14 mouse cellular contexts compared by ENCODE assay signal in genomic region chr16:94815891-94816290, GRCm38 (mm10).
A peak's percentile ranks its signal among the peaks of the same experiment; 100 is the strongest.
DNase-seq lines count a peak whose midpoint lies in the region; ATAC-seq and TF ChIP-seq lines count a peak whose summit lies in the region.
"Had no signal": no experiment of that assay in that cellular context is flagged by ENCODE, and none has a peak within 500 bp of the region (broad histone marks: within the 10 kb centered on the region; RNA-seq: fewer than 3 reads in every experiment).

No protein-coding gene starts in this region.

- no peaks in the 10 kb centered on the region for H3K4me1 ChIP-seq in hindbrain, postnatal 0 days (ENCODE audit: insufficient read depth, low read length)
- H3K4me1 ChIP-seq in hindbrain, embryonic 12.5 days = no peaks in the 10 kb centered on the region
- no peaks in the 10 kb centered on the region for H3K4me1 ChIP-seq in kidney, embryonic 15.5 days
- H3K4me1 ChIP-seq: embryonic facial prominence, embryonic 15.5 days; forebrain, embryonic 13.5 days; limb, embryonic 13.5 days; liver, embryonic 15.5 days had no signal

- DNase-seq in hindbrain, postnatal 0 days (ENCODE audit: low spot score) = no peak
- peak; percentile 64 for DNase-seq in cerebellum, adult 9-11 months
- peak; percentile 62 for DNase-seq in layer of hippocampus, adult 9-10 months (ENCODE audit: low spot score)
- no peak for DNase-seq in c-Kit-positive CD71-positive TER-119-positive erythroid progenitor cells, embryonic 14.5 days (ENCODE audit: low spot score)
- DNase-seq in kidney, postnatal 36 days = no peak
- DNase-seq: heart, adult 2 months had no signal

- 0 out of 2 replicates have a peak, but pooled peaks have one; percentile 12 for ATAC-seq in hindbrain, postnatal 0 days
- no peak for ATAC-seq in hindbrain, embryonic 12.5 days (ENCODE audit: low FRiP score)
- no peak for ATAC-seq in kidney, embryonic 15.5 days (replicated peaks; ENCODE audit: low FRiP score)

- no peak overlapping the region for H3K4me3 ChIP-seq in hindbrain, postnatal 0 days (ENCODE audit: low read length)
- no peak overlapping the region for H3K4me3 ChIP-seq in hindbrain, embryonic 12.5 days
- H3K4me3 ChIP-seq in kidney, embryonic 15.5 days (replicated peaks) = no peak overlapping the region
- H3K4me3 ChIP-seq: embryonic facial prominence, embryonic 15.5 days; forebrain, embryonic 13.5 days; heart, adult 2 months; limb, embryonic 13.5 days; liver, embryonic 15.5 days had no signal

- H3K9ac ChIP-seq in hindbrain, postnatal 0 days (replicated peaks; ENCODE audit: low read length) = no peak overlapping the region
- H3K9ac ChIP-seq in hindbrain, embryonic 12.5 days = no peak overlapping the region
- H3K9ac ChIP-seq in kidney, embryonic 15.5 days = no peak overlapping the region
- H3K9ac ChIP-seq: embryonic facial prominence, embryonic 15.5 days; forebrain, embryonic 13.5 days; hindbrain, embryonic 14.5 days; limb, embryonic 13.5 days; liver, embryonic 15.5 days had no signal

- H3K36me3 ChIP-seq in hindbrain, postnatal 0 days (ENCODE audit: insufficient read depth, low read length) = no peaks in the 10 kb centered on the region
- H3K36me3 ChIP-seq in hindbrain, embryonic 12.5 days = no peaks in the 10 kb centered on the region
- H3K36me3 ChIP-seq in kidney, embryonic 15.5 days = no peaks in the 10 kb centered on the region
- H3K36me3 ChIP-seq: embryonic facial prominence, embryonic 15.5 days; limb, embryonic 13.5 days; liver, embryonic 15.5 days had no signal

- peaks cover 6% of the 10 kb centered on the region for H3K9me3 ChIP-seq in hindbrain, postnatal 0 days (ENCODE audit: low read length)
- H3K9me3 ChIP-seq in hindbrain, embryonic 12.5 days (replicated peaks) = peaks cover 13% of the 10 kb centered on the region
- peaks cover 10% of the 10 kb centered on the region for H3K9me3 ChIP-seq in kidney, embryonic 15.5 days (replicated peaks)

- H3K27ac ChIP-seq in hindbrain, postnatal 0 days = no peak overlapping the region
- H3K27ac ChIP-seq in hindbrain, embryonic 12.5 days = no peak overlapping the region
- H3K27ac ChIP-seq in kidney, embryonic 15.5 days = no peak overlapping the region
- H3K27ac ChIP-seq: embryonic facial prominence, embryonic 15.5 days; forebrain, embryonic 13.5 days; heart, adult 2 months; hindbrain, embryonic 14.5 days; limb, embryonic 13.5 days; liver, embryonic 15.5 days had no signal

- no peak for TF ChIP-seq CTCF in hindbrain, postnatal 0 days (IDR thresholded peaks at IDR 0.05; ENCODE audit: low read depth)

- no peak overlapping the region for H3K4me2 ChIP-seq in hindbrain, postnatal 0 days (ENCODE audit: low read depth, low read length)
- H3K4me2 ChIP-seq in hindbrain, embryonic 12.5 days (replicated peaks) = no peak overlapping the region
- H3K4me2 ChIP-seq in kidney, embryonic 15.5 days = no peak overlapping the region
- H3K4me2 ChIP-seq: embryonic facial prominence, embryonic 15.5 days; forebrain, embryonic 13.5 days; hindbrain, embryonic 14.5 days; limb, embryonic 13.5 days; liver, embryonic 15.5 days; midbrain, embryonic 11.5 days had no signal

- H3K27me3 ChIP-seq in hindbrain, postnatal 0 days (ENCODE audit: insufficient read depth, low read length) = no peaks in the 10 kb centered on the region
- no peaks in the 10 kb centered on the region for H3K27me3 ChIP-seq in hindbrain, embryonic 12.5 days
- H3K27me3 ChIP-seq in kidney, embryonic 15.5 days = no peaks in the 10 kb centered on the region
- H3K27me3 ChIP-seq: embryonic facial prominence, embryonic 15.5 days; forebrain, embryonic 13.5 days; limb, embryonic 13.5 days; liver, embryonic 15.5 days had no signal

- 82% methylated on average over 6 of the region's 6 CpGs for WGBS in hindbrain, postnatal 0 days
- WGBS in hindbrain, embryonic 12.5 days = 81% methylated on average over 6 of the region's 6 CpGs
- WGBS in kidney, embryonic 15.5 days = 80% methylated on average over 6 of the region's 6 CpGs

Comparison
In these comparisons a context has a peak if more than half of its experiments do, and no peak if none do; other contexts are left out.
1. DNase-seq: peak in cerebellum, adult 9-11 months (single experiment) and layer of hippocampus, adult 9-10 months (single experiment); none in hindbrain, postnatal 0 days (single experiment), c-Kit-positive CD71-positive TER-119-positive erythroid progenitor cells, embryonic 14.5 days (single experiment) and kidney, postnatal 36 days (0 of 2).